Mouse (Mus musculus): ENCODE measurements around the gene Sorcs3. TPM values are rescaled to one million over a fixed set of nuclear protein-coding genes. Genes with fewer than 3 reads are reported as not detected.

The Sorcs3 gene
- polyA plus RNA-seq, 1 experiment: not detected

GRCm38 (mm10) chr19:48418356-48418755, 212.5 kb downstream of the Sorcs3 start:
- Histone ChIP-seq H3K4me1 (ENCODE audit: control insufficient read depth, insufficient read depth, low read length) (no peaks in the 10 kb centered on the region), H3K27ac (ENCODE audit: insufficient read depth, low read length) (no peak overlapping the region), H3K4me3 (ENCODE audit: insufficient read depth, low read length) (no peak overlapping the region)
- TF ChIP-seq CTCF (IDR thresholded peaks at IDR 0.05; ENCODE audit: borderline replicate concordance, insufficient read depth, low read length) (no peak), POLR2A (IDR thresholded peaks at IDR 0.05; ENCODE audit: low read depth, low read length) (no peak)

- Histone ChIP-seq H3K27ac (ENCODE audit: insufficient read depth, low read length) (no peak overlapping the region), H3K4me1 (ENCODE audit: control insufficient read depth, insufficient read depth, low read length) (no peaks in the 10 kb centered on the region), H3K4me3 (ENCODE audit: insufficient read depth, low read length) (no peak overlapping the region)
- TF ChIP-seq POLR2A (IDR thresholded peaks at IDR 0.05; ENCODE audit: low read depth, low read length) (no peak), CTCF (IDR thresholded peaks at IDR 0.05; ENCODE audit: borderline replicate concordance, insufficient read depth, low read length) (no peak)
These were observed 223.4 kb downstream of the Sorcs3 start for GRCm38 (mm10) chr19:48429263-48429662.

GRCm38 (mm10) chr19:48429755-48430154, 223.9 kb downstream of the Sorcs3 start:
- no peak overlapping the region for H3K4me3 ChIP-seq (ENCODE audit: insufficient read depth, low read length)
- no peaks in the 10 kb centered on the region for H3K4me1 ChIP-seq (ENCODE audit: control insufficient read depth, insufficient read depth, low read length)
- TF ChIP-seq CTCF (IDR thresholded peaks at IDR 0.05; ENCODE audit: borderline replicate concordance, insufficient read depth, low read length) (no peak), POLR2A (IDR thresholded peaks at IDR 0.05; ENCODE audit: low read depth, low read length) (no peak)
- H3K27ac ChIP-seq (ENCODE audit: insufficient read depth, low read length): no peak overlapping the region

GRCm38 (mm10) chr19:48430328-48430727, 224.5 kb downstream of the Sorcs3 start:
- H3K4me1 ChIP-seq (ENCODE audit: control insufficient read depth, insufficient read depth, low read length): no peaks in the 10 kb centered on the region
- TF ChIP-seq POLR2A (IDR thresholded peaks at IDR 0.05; ENCODE audit: low read depth, low read length) (no peak), CTCF (IDR thresholded peaks at IDR 0.05; ENCODE audit: borderline replicate concordance, insufficient read depth, low read length) (no peak)
- H3K4me3 ChIP-seq (ENCODE audit: insufficient read depth, low read length): no peak overlapping the region
- H3K27ac ChIP-seq (ENCODE audit: insufficient read depth, low read length): no peak overlapping the region

GRCm38 (mm10) chr19:48438450-48438849, 232.6 kb downstream of the Sorcs3 start:
- no peak overlapping the region for H3K4me3 ChIP-seq (ENCODE audit: insufficient read depth, low read length)
- no peaks in the 10 kb centered on the region for H3K4me1 ChIP-seq (ENCODE audit: control insufficient read depth, insufficient read depth, low read length)
- H3K27ac ChIP-seq (ENCODE audit: insufficient read depth, low read length): no peak overlapping the region
- TF ChIP-seq POLR2A (IDR thresholded peaks at IDR 0.05; ENCODE audit: low read depth, low read length) (no peak), CTCF (IDR thresholded peaks at IDR 0.05; ENCODE audit: borderline replicate concordance, insufficient read depth, low read length) (no peak)

- H3K4me3 ChIP-seq (ENCODE audit: insufficient read depth, low read length): no peak overlapping the region
- no peaks in the 10 kb centered on the region for H3K4me1 ChIP-seq (ENCODE audit: control insufficient read depth, insufficient read depth, low read length)
- H3K27ac ChIP-seq (ENCODE audit: insufficient read depth, low read length): no peak overlapping the region
- TF ChIP-seq POLR2A (IDR thresholded peaks at IDR 0.05; ENCODE audit: low read depth, low read length) (no peak), CTCF (IDR thresholded peaks at IDR 0.05; ENCODE audit: borderline replicate concordance, insufficient read depth, low read length) (no peak)
These were observed 255.3 kb downstream of the Sorcs3 start for GRCm38 (mm10) chr19:48461141-48461540.

GRCm38 (mm10) chr19:48462426-48462825, 256.6 kb downstream of the Sorcs3 start:
- no peaks in the 10 kb centered on the region for H3K4me1 ChIP-seq (ENCODE audit: control insufficient read depth, insufficient read depth, low read length)
- TF ChIP-seq POLR2A (IDR thresholded peaks at IDR 0.05; ENCODE audit: low read depth, low read length): no peak
- no peak for TF ChIP-seq CTCF (IDR thresholded peaks at IDR 0.05; ENCODE audit: borderline replicate concordance, insufficient read depth, low read length)
- H3K27ac ChIP-seq (ENCODE audit: insufficient read depth, low read length): no peak overlapping the region
- no peak overlapping the region for H3K4me3 ChIP-seq (ENCODE audit: insufficient read depth, low read length)

GRCm38 (mm10) chr19:48463494-48463893, 257.7 kb downstream of the Sorcs3 start:
- no peak overlapping the region for H3K27ac ChIP-seq (ENCODE audit: insufficient read depth, low read length)
- no peaks in the 10 kb centered on the region for H3K4me1 ChIP-seq (ENCODE audit: control insufficient read depth, insufficient read depth, low read length)
- TF ChIP-seq POLR2A (IDR thresholded peaks at IDR 0.05; ENCODE audit: low read depth, low read length) (no peak), CTCF (IDR thresholded peaks at IDR 0.05; ENCODE audit: borderline replicate concordance, insufficient read depth, low read length) (no peak)
- H3K4me3 ChIP-seq (ENCODE audit: insufficient read depth, low read length): no peak overlapping the region

- no peak overlapping the region for H3K27ac ChIP-seq (ENCODE audit: insufficient read depth, low read length)
- TF ChIP-seq CTCF (IDR thresholded peaks at IDR 0.05; ENCODE audit: borderline replicate concordance, insufficient read depth, low read length) (no peak), POLR2A (IDR thresholded peaks at IDR 0.05; ENCODE audit: low read depth, low read length) (no peak)
- H3K4me1 ChIP-seq (ENCODE audit: control insufficient read depth, insufficient read depth, low read length): no peaks in the 10 kb centered on the region
- H3K4me3 ChIP-seq (ENCODE audit: insufficient read depth, low read length): no peak overlapping the region
These were observed 261.6 kb downstream of the Sorcs3 start for GRCm38 (mm10) chr19:48467471-48467870.

GRCm38 (mm10) chr19:48469791-48470410, 264.1 kb downstream of the Sorcs3 start:
- TF ChIP-seq POLR2A (IDR thresholded peaks at IDR 0.05; ENCODE audit: low read depth, low read length) (no peak), CTCF (IDR thresholded peaks at IDR 0.05; ENCODE audit: borderline replicate concordance, insufficient read depth, low read length) (no peak)
- no peak overlapping the region for H3K4me3 ChIP-seq (ENCODE audit: insufficient read depth, low read length)
- no peak overlapping the region for H3K27ac ChIP-seq (ENCODE audit: insufficient read depth, low read length)
- no peaks in the 10 kb centered on the region for H3K4me1 ChIP-seq (ENCODE audit: control insufficient read depth, insufficient read depth, low read length)

Measured in embryonic fibroblast, embryonic 13.5 days (primary cell).